Mouse (Mus musculus): ENCODE measurements around the gene Lhx4. TPM values are rescaled to one million over a fixed set of nuclear protein-coding genes. Genes with fewer than 3 reads are reported as not detected.

Gene Lhx4
- polyA plus RNA-seq, 1 experiment from 2014 or later, result 0.05 TPM

GRCm38 (mm10) chr1:155758711-155759110 lies 7.2 kb upstream of the Lhx4 start:
- TF ChIP-seq CTCF (IDR thresholded peaks at IDR 0.05; ENCODE audit: low read depth), result no peak
- no peak for ATAC-seq (ENCODE audit: insufficient read depth)
- no peak overlapping the region for H3K9ac ChIP-seq
- DNase-seq, result no peak
- no peaks in the 10 kb centered on the region for H3K4me1 ChIP-seq (ENCODE audit: insufficient read depth)
- 86% methylated on average over 4 of the region's 4 CpGs for WGBS
- H3K9me3 ChIP-seq (ENCODE audit: low read depth, low read length), result no peaks in the 10 kb centered on the region
- no peak overlapping the region for H3K4me3 ChIP-seq (ENCODE audit: low read depth, low read length)
- no peak overlapping the region for H3K4me2 ChIP-seq
- H3K27me3 ChIP-seq (ENCODE audit: insufficient read depth, low read length), result 0 out of 2 replicates have a peak, but pooled peaks cover 3% of the 10 kb centered on the region
- no peaks in the 10 kb centered on the region for H3K36me3 ChIP-seq (ENCODE audit: insufficient read depth)
- no peak overlapping the region for H3K27ac ChIP-seq (ENCODE audit: low read depth)

GRCm38 (mm10) chr1:155757621-155758020 lies 6.1 kb upstream of the Lhx4 start:
- 53% methylated on average over 7 of the region's 7 CpGs for WGBS
- no peak overlapping the region for H3K4me3 ChIP-seq (ENCODE audit: low read depth, low read length)
- no peaks in the 10 kb centered on the region for H3K4me1 ChIP-seq (ENCODE audit: insufficient read depth)
- TF ChIP-seq CTCF (IDR thresholded peaks at IDR 0.05; ENCODE audit: low read depth), result no peak
- peaks cover 9% of the 10 kb centered on the region; the same call in 1 of the 2 replicates for H3K27me3 ChIP-seq (ENCODE audit: insufficient read depth, low read length)
- no peak overlapping the region for H3K4me2 ChIP-seq
- H3K9me3 ChIP-seq (ENCODE audit: low read depth, low read length), result no peaks in the 10 kb centered on the region
- no peak for ATAC-seq (ENCODE audit: insufficient read depth)
- no peak overlapping the region for H3K27ac ChIP-seq (ENCODE audit: low read depth)
- H3K9ac ChIP-seq, result no peak overlapping the region
- H3K36me3 ChIP-seq (ENCODE audit: insufficient read depth), result no peaks in the 10 kb centered on the region
- DNase-seq, result peak; percentile 34

- no peak overlapping the region for H3K4me3 ChIP-seq (ENCODE audit: low read depth, low read length)
- DNase-seq (no peak), ATAC-seq (ENCODE audit: insufficient read depth) (no peak)
- H3K9ac ChIP-seq, result no peak overlapping the region
- WGBS, result 63% methylated on average over 9 of the region's 9 CpGs
- H3K9me3 ChIP-seq (ENCODE audit: low read depth, low read length), result no peaks in the 10 kb centered on the region
- H3K4me2 ChIP-seq, result no peak overlapping the region
- H3K27me3 ChIP-seq (ENCODE audit: insufficient read depth, low read length), result peaks cover 36% of the 10 kb centered on the region
- H3K27ac ChIP-seq (ENCODE audit: low read depth), result no peak overlapping the region
- H3K4me1 ChIP-seq (ENCODE audit: insufficient read depth), result no peaks in the 10 kb centered on the region
- no peaks in the 10 kb centered on the region for H3K36me3 ChIP-seq (ENCODE audit: insufficient read depth)
- TF ChIP-seq CTCF (IDR thresholded peaks at IDR 0.05; ENCODE audit: low read depth), result no peak
Observed at GRCm38 (mm10) chr1:155753411-155753810, 1.9 kb upstream of the Lhx4 start.

GRCm38 (mm10) chr1:155750517-155751178 lies 836 bp downstream of the Lhx4 start:
- H3K4me2 ChIP-seq, result no peak overlapping the region
- H3K36me3 ChIP-seq (ENCODE audit: insufficient read depth), result no peaks in the 10 kb centered on the region
- peaks cover 63% of the 10 kb centered on the region for H3K27me3 ChIP-seq (ENCODE audit: insufficient read depth, low read length)
- ATAC-seq (ENCODE audit: insufficient read depth) (no peak), DNase-seq (no peak)
- no peaks in the 10 kb centered on the region for H3K4me1 ChIP-seq (ENCODE audit: insufficient read depth)
- WGBS, result 9% methylated on average over 11 of the region's 11 CpGs
- H3K9me3 ChIP-seq (ENCODE audit: low read depth, low read length), result no peaks in the 10 kb centered on the region
- no peak overlapping the region for H3K9ac ChIP-seq
- no peak for TF ChIP-seq CTCF (IDR thresholded peaks at IDR 0.05; ENCODE audit: low read depth)
- no peak overlapping the region for H3K27ac ChIP-seq (ENCODE audit: low read depth)
- H3K4me3 ChIP-seq (ENCODE audit: low read depth, low read length), result no peak overlapping the region

GRCm38 (mm10) chr1:155747911-155748310 lies 3.6 kb downstream of the Lhx4 start:
- DNase-seq (no peak), ATAC-seq (ENCODE audit: insufficient read depth) (no peak)
- H3K36me3 ChIP-seq (ENCODE audit: insufficient read depth), result no peaks in the 10 kb centered on the region
- H3K4me3 ChIP-seq (ENCODE audit: low read depth, low read length), result no peak overlapping the region
- no peaks in the 10 kb centered on the region for H3K9me3 ChIP-seq (ENCODE audit: low read depth, low read length)
- no peak overlapping the region for H3K4me2 ChIP-seq
- peaks cover 74% of the 10 kb centered on the region for H3K27me3 ChIP-seq (ENCODE audit: insufficient read depth, low read length)
- no peaks in the 10 kb centered on the region for H3K4me1 ChIP-seq (ENCODE audit: insufficient read depth)
- no peak overlapping the region for H3K9ac ChIP-seq
- 69% methylated on average over 5 of the region's 5 CpGs for WGBS
- TF ChIP-seq CTCF (IDR thresholded peaks at IDR 0.05; ENCODE audit: low read depth), result no peak
- no peak overlapping the region for H3K27ac ChIP-seq (ENCODE audit: low read depth)

GRCm38 (mm10) chr1:155747011-155747410 lies 4.5 kb downstream of the Lhx4 start:
- H3K27me3 ChIP-seq (ENCODE audit: insufficient read depth, low read length), result peaks cover 81% of the 10 kb centered on the region
- DNase-seq (no peak), ATAC-seq (ENCODE audit: insufficient read depth) (no peak)
- H3K4me1 ChIP-seq (ENCODE audit: insufficient read depth), result peaks cover 1% of the 10 kb centered on the region; the same call in 1 of the 2 replicates
- no peak overlapping the region for H3K9ac ChIP-seq
- no peak for TF ChIP-seq CTCF (IDR thresholded peaks at IDR 0.05; ENCODE audit: low read depth)
- no peak overlapping the region for H3K27ac ChIP-seq (ENCODE audit: low read depth)
- no peaks in the 10 kb centered on the region for H3K36me3 ChIP-seq (ENCODE audit: insufficient read depth)
- no peaks in the 10 kb centered on the region for H3K9me3 ChIP-seq (ENCODE audit: low read depth, low read length)
- 14% methylated on average over 8 of the region's 8 CpGs for WGBS
- H3K4me3 ChIP-seq (ENCODE audit: low read depth, low read length), result no peak overlapping the region
- H3K4me2 ChIP-seq, result no peak overlapping the region

- H3K9me3 ChIP-seq (ENCODE audit: low read depth, low read length), result no peaks in the 10 kb centered on the region
- ATAC-seq (ENCODE audit: insufficient read depth) (peak; percentile 53), DNase-seq (peak; percentile 28)
- no peaks in the 10 kb centered on the region for H3K36me3 ChIP-seq (ENCODE audit: insufficient read depth)
- H3K27me3 ChIP-seq (ENCODE audit: insufficient read depth, low read length), result peaks cover 91% of the 10 kb centered on the region
- H3K4me1 ChIP-seq (ENCODE audit: insufficient read depth), result peaks cover 9% of the 10 kb centered on the region
- no peak overlapping the region for H3K27ac ChIP-seq (ENCODE audit: low read depth)
- peak overlapping the region; percentile 49 for H3K4me3 ChIP-seq (ENCODE audit: low read depth, low read length)
- WGBS, result under 1% methylated on average over 75 of the region's 81 CpGs
- H3K4me2 ChIP-seq, result peak overlapping the region; percentile 94
- H3K9ac ChIP-seq, result peak overlapping the region; percentile 28
- no peak for TF ChIP-seq CTCF (IDR thresholded peaks at IDR 0.05; ENCODE audit: low read depth)
Observed at GRCm38 (mm10) chr1:155742411-155743363, 8.8 kb downstream of the Lhx4 start.

All from lung, embryonic 14.5 days (tissue).